Mouse (Mus musculus) forebrain, postnatal 0 days (tissue): ENCODE measurements around the gene Mfsd5. TPM values are rescaled to one million over a fixed set of nuclear protein-coding genes. Genes with fewer than 3 reads are reported as not detected.

ENCODE experiments used
- ATAC-seq: fragments of 200-750 bp; cut with Nextera tagmentation; 2 replicates; pipeline ENCODE4 v1.8.0; 2017; ENCODE audit warnings: mild to moderate bottlenecking, moderate library complexity
- DNase-seq: peaks from one replicate; pipeline ENCODE4 v3.0.0-alpha.2; 2015
- H3K27ac ChIP-seq: fragments of 300-500 bp; sonication (generic); 2 replicates; pipeline ENCODE4 v1.5.1; 2014; ENCODE audit warnings: low read depth, mild to moderate bottlenecking, antibody characterized with exemption, low read length, moderate library complexity, mixed read lengths
- H3K27me3 ChIP-seq: fragments of 300-500 bp; sonication (generic); 2 replicates; pipeline ENCODE4 v1.6.1; 2014; ENCODE audit warnings: mild to moderate bottlenecking, low read length, mixed read lengths; ENCODE audit not compliant: insufficient read depth
- H3K36me3 ChIP-seq: fragments of 300-500 bp; sonication (generic); 2 replicates; pipeline ENCODE4 v1.6.1; 2014; ENCODE audit warnings: mild to moderate bottlenecking, moderate library complexity; ENCODE audit not compliant: insufficient read depth
- H3K4me1 ChIP-seq: fragments of 300-500 bp; sonication (generic); 2 replicates; pipeline ENCODE4 v1.6.1; 2014; ENCODE audit warnings: antibody characterized with exemption; ENCODE audit not compliant: insufficient read depth
- H3K4me2 ChIP-seq: fragments of 300-500 bp; sonication (generic); 2 replicates; pipeline ENCODE4 v1.6.1; 2014; ENCODE audit warnings: low read depth, mild to moderate bottlenecking, moderate library complexity
- H3K4me3 ChIP-seq: fragments of 300-500 bp; sonication (generic); 2 replicates; pipeline ENCODE4 v1.5.1; 2014; ENCODE audit warnings: low read depth, low read length, mixed read lengths
- H3K9ac ChIP-seq: fragments of 300-500 bp; sonication (generic); 2 replicates; pipeline ENCODE4 v1.6.1; 2014; ENCODE audit warnings: mild to moderate bottlenecking
- H3K9me3 ChIP-seq: fragments of 300-500 bp; sonication (generic); 2 replicates; pipeline ENCODE4 v1.6.1; 2016; ENCODE audit warnings: low read length
- CTCF ChIP-seq: sonication (generic); IDR thresholded peaks from 2 replicates; pipeline ENCODE4 v1.5.1; 2016; ENCODE audit warnings: antibody characterized with exemption, control low read depth, low read depth
- WGBS: fragments of 180-500 bp; shearing (Covaris S2); extraction: QIAGEN DNeasy Blood & Tissue Kit; methylation state at CpG from one replicate; pipeline ENCODE4 v1.1.7; 2014; 5-methylcytosine and 5-hydroxymethylcytosine counted together
- polyA plus RNA-seq: library from polyadenylated mRNA; unstranded; fragments of >200 nt; fragmentation: Nextera tagmentation; extraction: Ambion mirVana; gene quantifications from 2 replicates; pipeline ENCODE4 v1.2.1, GENCODE M21; 2015
- total RNA-seq: library from RNA; depleted of rRNA; stranded (reverse); fragments of >200 nt; gene quantifications from 2 replicates; pipeline ENCODE4 v1.2.3, GENCODE M21; 2014

Gene Mfsd5
- total and polyA plus RNA-seq, 2 experiments from 2014 or later = 39.3 to 63.7 TPM

DNA sequence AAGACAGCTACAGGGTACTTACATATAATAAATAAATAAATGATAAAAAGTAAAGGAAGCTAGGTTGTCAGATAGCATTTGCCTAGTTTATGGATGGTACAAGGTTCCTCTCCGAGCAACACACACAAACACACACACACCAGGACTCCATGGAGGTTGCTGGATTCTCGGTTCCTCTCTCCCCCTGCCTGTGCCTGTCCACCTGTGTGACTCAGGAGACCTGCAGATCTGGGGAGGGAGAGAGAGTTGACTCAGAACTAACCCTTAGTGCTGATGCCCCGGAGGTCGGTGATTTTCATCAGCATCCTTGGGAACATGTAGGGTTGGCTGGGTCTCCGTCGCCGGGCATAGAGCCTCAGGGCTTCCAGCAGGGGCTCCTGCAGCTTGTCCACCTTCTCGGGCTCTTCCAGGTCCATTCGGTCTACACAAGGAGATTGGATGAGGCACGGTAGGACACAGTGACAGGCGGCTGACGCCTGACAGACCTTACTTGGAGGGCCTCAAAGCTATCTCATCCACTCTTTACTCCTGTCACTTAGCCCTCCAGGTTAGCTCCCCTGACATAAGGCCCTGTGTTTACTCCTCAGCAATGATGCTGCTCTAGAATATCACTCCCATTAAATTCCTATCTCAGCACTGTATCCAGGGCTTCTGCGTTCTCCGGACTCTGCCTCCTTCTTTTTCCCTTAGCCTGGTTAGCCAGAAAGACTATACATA, 40.6 kb upstream of the Mfsd5 start:
- TF ChIP-seq CTCF = no peak
- WGBS = 86% methylated on average over 14 of the region's 14 CpGs

DNA sequence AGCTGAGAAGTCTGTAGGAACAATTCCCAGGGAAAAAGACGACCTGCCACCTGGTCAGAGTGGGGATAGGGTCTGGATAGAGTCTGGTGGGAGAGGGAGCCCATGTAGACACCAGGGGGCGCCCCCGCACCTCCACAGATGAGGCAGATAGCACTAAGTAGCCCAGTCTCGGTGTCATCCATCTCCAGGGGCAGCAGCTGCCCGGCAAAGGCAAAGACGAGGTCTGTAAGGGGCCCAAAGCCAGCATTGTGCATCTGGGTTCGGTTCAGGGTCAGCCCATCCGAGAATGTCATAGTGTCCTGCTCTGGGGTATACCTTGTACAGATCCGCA, 40.0 kb upstream of the Mfsd5 start:
- ATAC-seq = peak; percentile 84
- no peak overlapping the region for H3K4me2 ChIP-seq
- peaks cover 11% of the 10 kb centered on the region; the same call in 1 of the 2 replicates for H3K4me1 ChIP-seq
- H3K27me3 ChIP-seq = no peaks in the 10 kb centered on the region
- H3K9me3 ChIP-seq = no peaks in the 10 kb centered on the region
- peak; percentile 85 for TF ChIP-seq CTCF
- no peak overlapping the region for H3K9ac ChIP-seq
- H3K27ac ChIP-seq = no peak overlapping the region
- peaks cover 10% of the 10 kb centered on the region; the same call in 1 of the 2 replicates for H3K36me3 ChIP-seq
- peak; percentile 73 for DNase-seq
- H3K4me3 ChIP-seq = no peak overlapping the region
- 12% methylated on average over 9 of the region's 9 CpGs for WGBS

More for the DNA sequence above, 40.6 kb upstream of the Mfsd5 start:
- Histone ChIP-seq H3K4me2 (no peak overlapping the region), H3K9me3 (no peaks in the 10 kb centered on the region), H3K27ac (no peak overlapping the region), H3K27me3 (no peaks in the 10 kb centered on the region), H3K36me3 (peaks cover 10% of the 10 kb centered on the region; the same call in 1 of the 2 replicates), H3K4me1 (peaks cover 6% of the 10 kb centered on the region; the same call in 1 of the 2 replicates), H3K4me3 (no peak overlapping the region), H3K9ac (no peak overlapping the region)
- ATAC-seq = no peak
- DNase-seq = no peak

GRCm38 (mm10) chr15:102239851-102240250, 39.4 kb upstream of the Mfsd5 start:
- peaks cover 10% of the 10 kb centered on the region; the same call in 1 of the 2 replicates for H3K36me3 ChIP-seq
- DNase-seq = no peak
- WGBS = 76% methylated on average over 11 of the region's 11 CpGs
- no peak overlapping the region for H3K27ac ChIP-seq
- H3K4me1 ChIP-seq = peaks cover 16% of the 10 kb centered on the region
- TF ChIP-seq CTCF = no peak
- H3K9me3 ChIP-seq = no peaks in the 10 kb centered on the region
- no peaks in the 10 kb centered on the region for H3K27me3 ChIP-seq
- ATAC-seq = no peak
- no peak overlapping the region for H3K4me2 ChIP-seq
- H3K9ac ChIP-seq = no peak overlapping the region
- no peak overlapping the region for H3K4me3 ChIP-seq

GRCm38 (mm10) chr15:102240607-102241006, 38.6 kb upstream of the Mfsd5 start:
- no peak overlapping the region for H3K4me3 ChIP-seq
- no peak for DNase-seq
- no peaks in the 10 kb centered on the region for H3K27me3 ChIP-seq
- peaks cover 10% of the 10 kb centered on the region; the same call in 1 of the 2 replicates for H3K36me3 ChIP-seq
- TF ChIP-seq CTCF = no peak
- WGBS = 80% methylated on average over 4 of the region's 4 CpGs
- H3K4me2 ChIP-seq = no peak overlapping the region
- H3K4me1 ChIP-seq = peaks cover 19% of the 10 kb centered on the region
- ATAC-seq = no peak
- no peak overlapping the region for H3K9ac ChIP-seq
- no peak overlapping the region for H3K27ac ChIP-seq
- H3K9me3 ChIP-seq = no peaks in the 10 kb centered on the region

- ATAC-seq = no peak
- H3K9me3 ChIP-seq = no peaks in the 10 kb centered on the region
- H3K27me3 ChIP-seq = no peaks in the 10 kb centered on the region
- peaks cover 19% of the 10 kb centered on the region for H3K4me1 ChIP-seq
- peaks cover 7% of the 10 kb centered on the region; the same call in 1 of the 2 replicates for H3K36me3 ChIP-seq
- no peak for DNase-seq
- TF ChIP-seq CTCF = no peak
- no peak overlapping the region for H3K9ac ChIP-seq
- no peak overlapping the region for H3K4me2 ChIP-seq
- H3K27ac ChIP-seq = no peak overlapping the region
- no peak overlapping the region for H3K4me3 ChIP-seq
- 39% methylated on average over 12 of the region's 12 CpGs for WGBS
These were observed 36.6 kb upstream of the Mfsd5 start for GRCm38 (mm10) chr15:102242404-102243228.

GRCm38 (mm10) chr15:102243229-102244190, 35.7 kb upstream of the Mfsd5 start:
- H3K36me3 ChIP-seq = peaks cover 6% of the 10 kb centered on the region; the same call in 1 of the 2 replicates
- no peak overlapping the region for H3K27ac ChIP-seq
- 19% methylated on average over 22 of the region's 22 CpGs for WGBS
- TF ChIP-seq CTCF = no peak
- peaks cover 19% of the 10 kb centered on the region for H3K4me1 ChIP-seq
- ATAC-seq (no peak), DNase-seq (no peak)
- H3K9me3 ChIP-seq = no peaks in the 10 kb centered on the region
- peak overlapping the region; percentile 20 for H3K4me2 ChIP-seq
- no peak overlapping the region for H3K4me3 ChIP-seq
- H3K9ac ChIP-seq = 0 out of 2 replicates have a peak overlapping the region, but pooled peaks have one; percentile 26
- no peaks in the 10 kb centered on the region for H3K27me3 ChIP-seq
